Mouse (Mus musculus): ENCODE results near the gene Rbpms2. TPM values are rescaled to one million over a fixed set of nuclear protein-coding genes. Genes with fewer than 3 reads are reported as not detected.

Gene Rbpms2
- 29.7 and 31.5 TPM in 2 replicates for polyA plus RNA-seq (2014; fragmentation: Nextera tagmentation; extraction: Ambion mirVana)

- Histone ChIP-seq H3K4me2 (ENCODE audit: low read depth, severe bottlenecking) (peak within 1 kb of the TSS; percentile 96), H3K9me3 (ENCODE audit: control insufficient read depth, low read length) (no peaks in the 10 kb centered on the region), H3K27me3 (ENCODE audit: control insufficient read depth, insufficient read depth, low read length) (peaks cover 7% of the 10 kb centered on the region; the same call in 1 of the 2 replicates), H3K36me3 (ENCODE audit: control insufficient read depth, insufficient read depth, low read length) (no peaks in the 10 kb centered on the region), H3K4me3 (ENCODE audit: low read depth, low read length) (peak within 1 kb of the TSS; percentile 70), H3K9ac (ENCODE audit: low read length) (peak within 1 kb of the TSS; percentile 83), H3K4me1 (ENCODE audit: control insufficient read depth, insufficient read depth, low read length) (peaks cover 16% of the 10 kb centered on the region; the same call in 1 of the 2 replicates), H3K27ac (replicated peaks; ENCODE audit: low read depth, low read length) (0 out of 2 replicates have a peak within 1 kb of the TSS, but pooled peaks have one; percentile 22)
- WGBS: 2% methylated on average over 39 of the region's 40 CpGs
- ATAC-seq (ENCODE audit: insufficient number of reproducible peaks, low FRiP score, low TSS enrichment, low read depth) (peak; percentile 18; the same call in 1 of the 2 replicates), DNase-seq (ENCODE audit: low spot score) (peak; percentile 62)
These were observed at the start of gene Rbpms2 for GRCm38 (mm10) chr9:65629025-65629766. TSS of gene Rbpms2 (plus strand) at chr9:65629648.

- Histone ChIP-seq H3K9ac (ENCODE audit: low read length) (peak within 1 kb of the TSS; percentile 49; the same call in 1 of the 2 replicates), H3K9me3 (ENCODE audit: control insufficient read depth, low read length) (no peaks in the 10 kb centered on the region), H3K4me2 (ENCODE audit: low read depth, severe bottlenecking) (peak within 1 kb of the TSS; percentile 59), H3K4me1 (ENCODE audit: control insufficient read depth, insufficient read depth, low read length) (peaks cover 24% of the 10 kb centered on the region), H3K27me3 (ENCODE audit: control insufficient read depth, insufficient read depth, low read length) (no peaks in the 10 kb centered on the region), H3K4me3 (ENCODE audit: low read depth, low read length) (peak within 1 kb of the TSS; percentile 48), H3K36me3 (ENCODE audit: control insufficient read depth, insufficient read depth, low read length) (no peaks in the 10 kb centered on the region), H3K27ac (replicated peaks; ENCODE audit: low read depth, low read length) (peak within 1 kb of the TSS; percentile 25; the same call in 1 of the 2 replicates)
- DNase-seq (ENCODE audit: low spot score) (peak; percentile 99), ATAC-seq (ENCODE audit: insufficient number of reproducible peaks, low FRiP score, low TSS enrichment, low read depth) (peak; percentile 93)
- under 1% methylated on average over 42 of the region's 45 CpGs for WGBS
These were observed 49.6 kb upstream of the Rbpms2 start, which contains the start of gene Plekho2 for GRCm38 (mm10) chr9:65579781-65580371. TSS of gene Plekho2 (minus strand) at chr9:65580040.

- H3K36me3 ChIP-seq (ENCODE audit: control insufficient read depth, insufficient read depth, low read length): no peaks in the 10 kb centered on the region
- ATAC-seq (ENCODE audit: insufficient number of reproducible peaks, low FRiP score, low TSS enrichment, low read depth) (peak; percentile 72), DNase-seq (ENCODE audit: low spot score) (peak; percentile 85)
- H3K4me1 ChIP-seq (ENCODE audit: control insufficient read depth, insufficient read depth, low read length): peaks cover 24% of the 10 kb centered on the region
- WGBS: 5% methylated on average over 21 of the region's 29 CpGs
- peak overlapping the region; percentile 17; the same call in 1 of the 2 replicates for H3K4me3 ChIP-seq (ENCODE audit: low read depth, low read length)
- no peaks in the 10 kb centered on the region for H3K9me3 ChIP-seq (ENCODE audit: control insufficient read depth, low read length)
- peak overlapping the region; percentile 46 for H3K4me2 ChIP-seq (ENCODE audit: low read depth, severe bottlenecking)
- peak overlapping the region; percentile 25; the same call in 1 of the 2 replicates for H3K27ac ChIP-seq (replicated peaks; ENCODE audit: low read depth, low read length)
- no peak overlapping the region for H3K9ac ChIP-seq (ENCODE audit: low read length)
- no peaks in the 10 kb centered on the region for H3K27me3 ChIP-seq (ENCODE audit: control insufficient read depth, insufficient read depth, low read length)
These were observed 48.8 kb upstream of the Rbpms2 start for GRCm38 (mm10) chr9:65580401-65581256.

- H3K9ac ChIP-seq (ENCODE audit: low read length): no peak overlapping the region
- no peaks in the 10 kb centered on the region for H3K27me3 ChIP-seq (ENCODE audit: control insufficient read depth, insufficient read depth, low read length)
- no peak for DNase-seq (ENCODE audit: low spot score)
- H3K4me2 ChIP-seq (ENCODE audit: low read depth, severe bottlenecking): no peak overlapping the region
- H3K36me3 ChIP-seq (ENCODE audit: control insufficient read depth, insufficient read depth, low read length): no peaks in the 10 kb centered on the region
- no peak for ATAC-seq (ENCODE audit: insufficient number of reproducible peaks, low FRiP score, low TSS enrichment, low read depth)
- WGBS: 27% methylated on average over 8 of the region's 8 CpGs
- no peak overlapping the region for H3K27ac ChIP-seq (replicated peaks; ENCODE audit: low read depth, low read length)
- H3K9me3 ChIP-seq (ENCODE audit: control insufficient read depth, low read length): no peaks in the 10 kb centered on the region
- peaks cover 20% of the 10 kb centered on the region for H3K4me1 ChIP-seq (ENCODE audit: control insufficient read depth, insufficient read depth, low read length)
- no peak overlapping the region for H3K4me3 ChIP-seq (ENCODE audit: low read depth, low read length)
These were observed 46.4 kb upstream of the Rbpms2 start for GRCm38 (mm10) chr9:65583045-65583444.

DNA sequence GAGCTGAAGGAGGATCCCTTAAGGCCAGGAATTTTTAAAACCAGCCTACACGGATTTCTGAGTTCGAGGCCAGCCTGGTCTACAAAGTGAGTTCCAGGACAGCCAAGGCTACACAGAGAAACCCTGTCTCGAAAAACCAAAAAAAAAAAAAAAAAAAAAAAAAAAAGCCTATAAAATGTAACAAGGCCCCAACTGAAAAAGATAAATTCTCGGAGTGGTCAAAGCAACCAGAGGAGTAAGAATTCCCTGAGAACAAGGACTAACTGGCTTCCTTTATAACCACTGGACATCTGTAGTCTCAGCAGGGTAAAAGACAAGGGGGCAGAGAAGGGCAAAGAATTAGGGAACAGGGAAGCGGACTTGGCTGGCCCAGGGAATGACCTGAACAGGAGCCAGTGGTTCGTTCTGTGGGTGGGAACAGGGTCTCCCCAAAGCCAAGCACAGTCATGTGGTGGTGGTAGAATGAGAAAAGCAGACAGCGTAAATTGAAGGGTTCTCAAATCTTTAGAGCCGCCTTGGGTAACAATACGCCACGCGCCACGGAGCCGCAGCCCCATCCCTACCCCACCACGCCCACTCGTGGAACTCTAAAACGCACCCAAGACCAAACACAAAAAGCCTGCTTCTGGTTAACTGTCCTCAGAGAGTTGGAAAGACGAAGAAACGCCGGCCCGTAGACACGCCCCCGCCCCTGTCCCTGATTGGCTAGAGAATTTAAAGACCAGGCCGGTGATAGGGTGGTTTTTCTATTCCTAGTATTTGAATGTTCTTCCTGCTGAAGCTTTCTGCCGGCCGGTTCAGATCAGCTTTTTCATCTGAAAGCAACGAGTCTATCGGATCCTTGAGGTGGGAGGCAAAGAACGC, 42.8 kb upstream of the Rbpms2 start, which contains the start of gene Pif1:
Pif1 (plus strand) TSS at position 755 of the 864 bp plus-strand sequence.
- Histone ChIP-seq H3K27ac (replicated peaks; ENCODE audit: low read depth, low read length) (peak within 1 kb of the TSS; percentile 74), H3K4me3 (ENCODE audit: low read depth, low read length) (peak within 1 kb of the TSS; percentile 75), H3K9me3 (ENCODE audit: control insufficient read depth, low read length) (no peaks in the 10 kb centered on the region), H3K36me3 (ENCODE audit: control insufficient read depth, insufficient read depth, low read length) (peaks cover 6% of the 10 kb centered on the region), H3K4me2 (ENCODE audit: low read depth, severe bottlenecking) (peak within 1 kb of the TSS; percentile 74), H3K27me3 (ENCODE audit: control insufficient read depth, insufficient read depth, low read length) (no peaks in the 10 kb centered on the region), H3K9ac (ENCODE audit: low read length) (peak within 1 kb of the TSS; percentile 74), H3K4me1 (ENCODE audit: control insufficient read depth, insufficient read depth, low read length) (peaks cover 11% of the 10 kb centered on the region)
- DNase-seq (ENCODE audit: low spot score): peak; percentile 90
- WGBS: 11% methylated on average over 28 of the region's 28 CpGs
- peak; percentile 74 for ATAC-seq (ENCODE audit: insufficient number of reproducible peaks, low FRiP score, low TSS enrichment, low read depth)

DNA sequence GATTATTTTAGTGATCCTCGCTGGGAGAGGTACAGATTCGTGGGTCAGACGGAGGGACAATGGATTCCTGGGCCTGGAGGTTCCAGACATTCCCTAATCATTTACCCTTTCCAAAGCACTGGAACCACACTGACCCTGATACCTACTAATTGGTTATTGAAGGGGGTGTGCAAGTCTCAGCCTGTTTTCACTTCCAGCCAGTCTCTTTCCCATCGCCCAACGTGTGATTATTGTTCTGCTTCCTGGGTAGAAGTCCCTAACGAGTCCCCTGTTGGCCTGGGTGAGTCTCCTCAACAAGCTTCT, 42.2 kb upstream of the Rbpms2 start:
- no peak for DNase-seq (ENCODE audit: low spot score)
- Histone ChIP-seq H3K4me2 (ENCODE audit: low read depth, severe bottlenecking) (peak overlapping the region; percentile 74), H3K27ac (replicated peaks; ENCODE audit: low read depth, low read length) (0 out of 2 replicates have a peak overlapping the region, but pooled peaks have one; percentile 2), H3K4me3 (ENCODE audit: low read depth, low read length) (peak overlapping the region; percentile 75), H3K36me3 (ENCODE audit: control insufficient read depth, insufficient read depth, low read length) (peaks cover 8% of the 10 kb centered on the region), H3K4me1 (ENCODE audit: control insufficient read depth, insufficient read depth, low read length) (peaks cover 11% of the 10 kb centered on the region), H3K27me3 (ENCODE audit: control insufficient read depth, insufficient read depth, low read length) (no peaks in the 10 kb centered on the region), H3K9ac (ENCODE audit: low read length) (peak overlapping the region; percentile 74), H3K9me3 (ENCODE audit: control insufficient read depth, low read length) (no peaks in the 10 kb centered on the region)
- ATAC-seq (ENCODE audit: insufficient number of reproducible peaks, low FRiP score, low TSS enrichment, low read depth): no peak
- WGBS: under 1% methylated on average over 6 of the region's 6 CpGs

DNA sequence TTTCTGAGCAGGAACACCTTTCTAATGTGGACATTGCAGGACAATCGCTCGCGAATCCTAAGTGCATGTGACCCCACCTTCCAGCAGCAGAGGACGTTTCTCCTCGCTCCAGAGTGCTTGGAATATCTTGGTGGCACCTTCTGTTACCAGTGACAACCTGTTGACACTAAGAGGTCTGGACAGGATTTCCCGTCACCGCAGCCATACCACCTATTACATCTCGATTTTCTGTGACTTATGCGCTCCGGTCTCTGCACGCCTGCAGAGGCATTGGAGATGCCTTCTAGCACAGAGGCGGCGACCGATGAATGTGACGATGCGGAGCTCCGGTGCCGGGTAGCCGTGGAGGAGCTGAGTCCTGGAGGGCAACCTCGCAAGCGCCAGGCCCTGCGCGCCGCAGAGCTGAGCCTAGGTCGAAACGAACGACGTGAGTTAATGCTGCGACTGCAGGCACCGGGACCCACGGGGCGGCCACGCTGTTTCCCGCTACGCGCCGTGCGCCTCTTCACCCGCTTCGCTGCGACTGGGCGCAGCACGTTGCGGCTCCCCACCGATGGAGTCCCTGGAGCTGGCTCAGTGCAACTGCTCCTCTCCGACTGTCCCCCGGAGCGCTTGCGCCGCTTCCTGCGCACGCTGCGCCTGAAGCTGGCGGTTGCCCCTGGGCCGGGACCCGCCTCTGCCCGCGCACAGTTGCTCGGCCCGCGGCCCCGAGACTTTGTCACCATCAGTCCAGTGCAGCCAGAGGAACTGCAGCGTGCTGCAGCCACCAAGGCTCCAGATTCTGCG, 41.7 kb upstream of the Rbpms2 start:
- Histone ChIP-seq H3K4me1 (ENCODE audit: control insufficient read depth, insufficient read depth, low read length) (peaks cover 11% of the 10 kb centered on the region), H3K9me3 (ENCODE audit: control insufficient read depth, low read length) (no peaks in the 10 kb centered on the region), H3K36me3 (ENCODE audit: control insufficient read depth, insufficient read depth, low read length) (peaks cover 8% of the 10 kb centered on the region), H3K4me3 (ENCODE audit: low read depth, low read length) (peak overlapping the region; percentile 75), H3K4me2 (ENCODE audit: low read depth, severe bottlenecking) (peak overlapping the region; percentile 74), H3K27ac (replicated peaks; ENCODE audit: low read depth, low read length) (no peak overlapping the region), H3K9ac (ENCODE audit: low read length) (peak overlapping the region; percentile 74), H3K27me3 (ENCODE audit: control insufficient read depth, insufficient read depth, low read length) (no peaks in the 10 kb centered on the region)
- peak; percentile 60 for DNase-seq (ENCODE audit: low spot score)
- WGBS: under 1% methylated on average over 64 of the region's 64 CpGs
- no peak for ATAC-seq (ENCODE audit: insufficient number of reproducible peaks, low FRiP score, low TSS enrichment, low read depth)
